Mouse (Mus musculus) thymus, postnatal 36 days (tissue): ENCODE measurements around the gene Bcl6.

ENCODE experiments used
- DNase-seq, 2 experiments: peaks; one replicate each; pipeline ENCODE4 v3.0.0; 2022; ENCODE audit warnings: mixed read lengths in 2 of 2

Gene Bcl6

DNA sequence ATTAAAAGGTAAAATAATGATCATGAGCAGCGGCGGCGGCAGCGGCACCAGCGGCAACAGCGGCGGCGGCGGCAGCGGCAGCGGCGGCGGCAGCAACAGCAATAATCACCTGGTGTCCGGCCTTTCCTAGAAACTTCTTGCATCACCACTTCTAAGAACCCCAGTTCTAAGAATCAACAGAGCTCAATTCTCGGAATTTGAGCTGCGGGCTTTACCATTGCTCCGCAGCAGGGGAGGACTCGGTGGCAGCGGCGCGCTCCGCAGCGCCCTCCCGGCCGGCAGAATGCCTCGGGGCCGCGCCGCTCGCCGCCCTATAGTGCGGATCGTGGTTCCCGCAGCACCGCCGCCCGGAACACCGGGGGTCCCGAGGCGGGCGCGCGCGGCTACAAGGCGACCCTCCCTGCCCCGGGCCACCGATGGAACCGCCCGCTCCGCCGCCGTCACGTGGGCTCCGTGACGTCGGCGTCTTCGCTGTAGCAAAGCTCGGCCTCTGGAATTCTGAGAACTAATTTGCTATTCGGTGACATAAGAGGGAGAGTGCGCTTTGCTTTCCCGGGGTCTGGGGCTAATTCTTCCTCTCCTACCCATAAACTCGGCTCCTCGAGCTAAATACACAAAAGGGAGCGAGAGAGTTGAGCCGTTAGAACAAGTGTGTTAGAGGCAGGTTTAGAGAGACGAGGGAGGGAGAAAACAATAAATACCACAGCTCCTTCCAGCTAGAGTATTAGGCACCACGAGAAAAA lies at the start of gene Bcl6, which contains the start of gene Gm37419:
Bcl6 (minus strand) TSS at position 387 of the 743 bp plus-strand sequence.
Gm37419 (plus strand) TSS at position 17 of the 743 bp plus-strand sequence.
- peak; percentile 83 for DNase-seq

- no peak for DNase-seq
Measured at GRCm38 (mm10) chr16:24036398-24036797, 47.7 kb upstream of the Bcl6 start.

GRCm38 (mm10) chr16:24035767-24036166 lies 47.1 kb upstream of the Bcl6 start:
- DNase-seq = no peak

GRCm38 (mm10) chr16:24034450-24034849 lies 45.8 kb upstream of the Bcl6 start:
- no peak for DNase-seq

DNA sequence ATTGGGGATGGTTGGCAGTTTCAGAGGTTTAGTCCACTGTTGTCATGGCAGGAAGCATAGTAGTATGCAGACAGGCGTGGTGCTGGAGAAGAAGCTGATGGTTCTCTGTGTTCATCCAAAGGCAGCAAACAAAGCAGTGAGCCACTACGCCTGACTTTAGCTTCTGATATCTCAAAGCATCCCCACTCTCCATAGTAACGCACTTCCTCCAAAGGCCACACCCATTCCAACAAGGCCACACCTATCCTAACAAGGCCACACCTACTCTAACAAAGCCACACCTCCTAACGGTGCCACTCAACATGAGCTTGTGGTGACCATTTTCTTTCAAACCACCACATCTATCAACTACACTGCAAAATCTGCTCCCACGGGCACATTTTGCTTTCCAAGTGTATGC lies 44.6 kb upstream of the Bcl6 start:
- no peak for DNase-seq

GRCm38 (mm10) chr16:24029965-24030672 lies 41.5 kb upstream of the Bcl6 start:
- no peak for DNase-seq

- DNase-seq = no peak
Measured at GRCm38 (mm10) chr16:24025442-24025841, 36.8 kb upstream of the Bcl6 start.

DNA sequence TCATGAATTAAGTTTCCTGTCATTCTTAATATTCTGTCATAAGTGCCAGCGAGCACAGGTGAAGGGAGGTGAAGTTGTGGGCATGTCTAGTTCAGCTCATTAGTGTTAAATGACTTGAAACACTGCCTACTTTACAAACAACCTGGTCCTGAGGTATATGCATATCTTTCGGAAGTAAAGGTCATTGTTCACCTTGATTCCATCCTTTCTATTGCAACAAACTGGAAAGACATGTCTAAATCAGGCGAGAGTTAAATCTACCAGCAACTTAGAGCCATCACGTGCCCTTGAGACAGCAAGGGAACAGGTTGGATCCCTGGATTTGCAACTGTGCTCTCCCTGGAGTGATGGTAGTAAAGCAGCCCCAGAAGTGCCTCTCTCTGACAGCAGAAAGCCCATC lies 34.0 kb upstream of the Bcl6 start:
- no peak for DNase-seq

DNA sequence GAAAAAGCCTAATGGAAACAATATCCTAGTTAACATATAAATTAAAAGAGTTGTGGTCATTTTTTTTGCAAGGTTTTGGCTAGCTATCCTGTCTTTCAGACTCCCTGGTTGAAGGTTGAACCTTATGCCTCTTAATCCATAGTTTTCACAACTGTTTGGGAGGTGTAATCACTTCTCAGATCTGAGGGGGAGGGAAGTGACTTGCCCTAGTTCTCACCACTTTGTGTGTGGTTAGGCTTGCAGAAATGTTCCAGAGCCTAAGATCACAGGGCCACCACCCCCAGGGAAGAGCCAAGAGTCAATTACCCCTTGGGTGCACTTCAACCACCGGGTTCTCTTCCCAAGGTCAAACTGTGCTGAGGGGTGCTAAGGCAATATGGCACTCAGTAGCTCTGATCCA lies 33.1 kb upstream of the Bcl6 start:
- DNase-seq = peak; percentile 21 to 47

DNA sequence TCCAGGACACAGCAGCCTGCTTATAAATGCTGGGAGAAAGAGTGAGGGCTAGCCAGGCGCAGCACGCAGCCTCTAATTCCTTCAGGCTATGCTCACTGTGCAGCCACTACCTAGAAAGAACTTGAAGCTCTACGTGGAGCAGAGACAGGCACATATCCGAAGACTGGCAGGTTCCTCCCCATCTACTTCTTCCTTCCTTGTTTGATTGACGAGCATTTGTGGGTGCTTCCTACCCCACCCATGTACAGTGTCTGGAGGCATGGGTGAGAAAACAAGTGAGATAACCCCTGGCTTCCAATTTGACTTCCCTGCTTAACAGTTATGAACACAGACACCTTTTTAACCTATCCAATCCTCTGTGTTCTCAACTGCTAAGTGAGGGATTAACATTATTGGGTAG lies 28.1 kb upstream of the Bcl6 start:
- no peak for DNase-seq

DNA sequence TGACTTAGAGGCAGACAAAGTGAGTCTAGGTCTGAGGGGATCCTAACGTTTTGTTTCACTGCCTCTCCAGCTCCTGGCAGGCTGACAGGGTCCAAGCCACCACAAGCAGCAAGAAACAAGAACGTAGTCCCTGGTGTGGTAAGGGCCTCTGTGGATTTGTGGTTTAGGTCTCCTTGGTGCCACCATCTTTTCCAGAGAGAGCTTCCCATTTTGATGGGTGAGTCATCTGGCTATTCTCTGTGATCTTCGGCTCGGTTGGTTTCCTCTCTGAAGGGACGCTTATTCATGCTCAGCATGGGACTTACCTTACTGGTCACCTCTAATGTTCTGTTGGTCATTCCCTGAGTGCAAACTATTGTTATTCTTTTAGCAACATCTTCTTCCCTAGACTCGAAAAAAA lies 27.6 kb upstream of the Bcl6 start:
- no peak for DNase-seq

DNA sequence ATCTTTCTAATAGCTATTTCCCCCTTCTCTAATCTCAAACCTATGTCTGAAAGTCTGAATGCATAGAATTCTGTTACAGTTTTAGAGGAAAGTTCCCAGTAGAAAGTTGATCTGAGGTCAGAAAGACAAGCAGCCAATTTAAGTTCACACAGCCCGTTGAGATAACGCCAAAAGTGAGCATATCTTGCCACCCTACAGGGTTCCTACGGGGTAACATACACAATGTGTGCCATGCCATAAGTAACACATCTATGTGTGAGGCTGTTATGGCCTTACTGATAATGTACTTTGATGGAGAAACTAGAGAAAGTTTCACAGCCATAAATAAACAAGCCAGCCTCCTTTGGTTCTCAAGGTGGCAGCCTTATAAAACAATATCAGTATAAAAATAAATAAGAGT lies 25.7 kb upstream of the Bcl6 start:
- DNase-seq = no peak

DNA sequence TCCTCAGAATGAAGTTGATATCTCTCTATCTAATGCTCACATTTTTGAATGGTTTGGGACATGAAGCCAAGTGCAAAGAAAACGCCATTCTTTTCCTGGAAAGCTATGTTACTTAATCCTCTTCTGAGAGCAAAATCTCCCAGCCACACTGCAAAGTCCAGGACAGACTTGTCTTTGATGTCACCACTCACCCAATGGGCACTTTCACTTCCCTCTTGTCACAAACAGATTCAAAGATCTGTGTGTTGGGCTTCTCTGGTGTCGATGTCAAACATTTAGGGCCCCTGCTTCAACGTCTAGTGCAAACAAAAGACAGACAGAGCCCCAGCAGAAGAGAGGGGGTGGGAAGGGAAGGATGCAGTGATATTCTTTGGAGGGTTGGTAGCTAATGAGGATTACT lies 23.4 kb upstream of the Bcl6 start:
- no peak for DNase-seq

DNA sequence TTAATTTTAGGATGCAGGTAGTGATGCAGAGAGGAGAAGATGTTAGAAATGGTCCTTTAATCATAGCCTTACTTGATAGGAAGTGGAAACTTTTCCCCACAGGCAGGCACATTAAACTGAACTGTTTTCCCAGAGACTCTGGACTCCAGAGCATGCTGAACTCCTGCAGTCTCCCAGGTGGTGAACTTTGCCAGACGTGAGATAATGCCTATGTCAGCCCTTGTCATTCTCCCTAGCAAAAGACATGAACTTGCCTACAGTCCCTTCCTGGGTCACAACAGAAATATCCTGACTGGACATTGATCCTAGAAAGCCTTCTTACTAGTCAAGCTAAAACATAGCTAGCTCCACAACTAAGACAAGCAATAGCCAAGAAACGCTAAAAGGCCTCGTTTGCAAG lies 22.7 kb upstream of the Bcl6 start:
- no peak for DNase-seq

DNA sequence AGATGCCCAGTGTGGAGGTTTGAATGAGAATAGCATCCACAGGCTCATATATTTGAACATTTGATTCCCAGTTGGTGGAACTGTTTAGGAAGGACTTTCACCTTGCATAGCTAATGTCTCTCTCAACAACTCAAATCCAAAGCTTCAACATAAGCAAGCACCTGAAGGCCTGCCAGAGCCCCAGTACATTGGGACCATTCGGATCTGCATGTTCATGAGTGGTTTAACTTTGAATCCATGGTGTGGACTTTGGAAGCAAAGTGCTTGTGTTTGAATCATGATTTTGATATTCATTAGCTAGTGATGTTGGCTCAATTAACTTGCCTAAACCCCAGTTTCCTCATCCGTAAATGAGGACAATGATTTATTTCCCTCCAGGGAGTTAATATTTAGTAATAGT lies 21.2 kb upstream of the Bcl6 start:
- no peak for DNase-seq

DNA sequence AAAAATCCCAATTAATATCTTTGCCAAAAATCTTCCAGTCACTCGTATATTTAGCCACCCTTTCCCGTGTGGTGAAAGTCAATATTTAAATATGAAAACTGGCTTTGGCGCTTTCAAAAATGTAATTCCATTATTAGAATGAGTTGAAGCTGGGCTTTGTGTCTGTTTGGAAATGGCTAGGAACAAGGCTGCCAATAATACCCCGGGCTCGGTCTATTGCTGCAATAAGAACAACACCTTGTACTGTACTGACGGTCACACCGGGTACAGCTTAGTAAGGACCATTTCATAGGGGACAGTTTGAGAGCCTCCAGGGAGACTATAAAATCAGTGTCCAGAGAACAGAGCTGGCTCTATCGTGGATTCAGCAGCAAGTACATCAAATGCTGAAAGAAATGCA lies 17.3 kb upstream of the Bcl6 start:
- DNase-seq = no peak

GRCm38 (mm10) chr16:23997912-23998311 lies 9.3 kb upstream of the Bcl6 start:
- DNase-seq = no peak

- DNase-seq = no peak
Measured at GRCm38 (mm10) chr16:23997228-23997627, 8.6 kb upstream of the Bcl6 start.

DNA sequence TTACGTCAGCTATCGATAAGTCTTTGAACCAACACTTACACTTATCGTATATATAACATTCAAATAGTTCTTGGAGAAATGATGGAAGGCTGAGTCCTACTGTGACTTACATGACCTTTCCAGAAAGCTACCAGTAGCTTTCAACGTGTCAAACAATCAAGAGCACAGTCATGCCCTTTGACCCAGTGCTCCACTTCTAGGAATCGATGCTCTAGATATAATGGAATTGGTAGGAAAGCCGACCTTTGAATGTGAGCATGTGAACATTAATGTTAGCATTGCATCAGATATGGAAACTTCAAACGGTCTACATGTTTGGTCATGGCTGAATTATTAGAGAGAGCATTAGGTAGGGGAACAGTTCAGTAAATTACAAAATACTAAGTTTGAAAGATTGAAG lies 7.7 kb upstream of the Bcl6 start:
- DNase-seq = no peak

- no peak for DNase-seq
Measured at GRCm38 (mm10) chr16:23993351-23994321, 5.0 kb upstream of the Bcl6 start.

DNA sequence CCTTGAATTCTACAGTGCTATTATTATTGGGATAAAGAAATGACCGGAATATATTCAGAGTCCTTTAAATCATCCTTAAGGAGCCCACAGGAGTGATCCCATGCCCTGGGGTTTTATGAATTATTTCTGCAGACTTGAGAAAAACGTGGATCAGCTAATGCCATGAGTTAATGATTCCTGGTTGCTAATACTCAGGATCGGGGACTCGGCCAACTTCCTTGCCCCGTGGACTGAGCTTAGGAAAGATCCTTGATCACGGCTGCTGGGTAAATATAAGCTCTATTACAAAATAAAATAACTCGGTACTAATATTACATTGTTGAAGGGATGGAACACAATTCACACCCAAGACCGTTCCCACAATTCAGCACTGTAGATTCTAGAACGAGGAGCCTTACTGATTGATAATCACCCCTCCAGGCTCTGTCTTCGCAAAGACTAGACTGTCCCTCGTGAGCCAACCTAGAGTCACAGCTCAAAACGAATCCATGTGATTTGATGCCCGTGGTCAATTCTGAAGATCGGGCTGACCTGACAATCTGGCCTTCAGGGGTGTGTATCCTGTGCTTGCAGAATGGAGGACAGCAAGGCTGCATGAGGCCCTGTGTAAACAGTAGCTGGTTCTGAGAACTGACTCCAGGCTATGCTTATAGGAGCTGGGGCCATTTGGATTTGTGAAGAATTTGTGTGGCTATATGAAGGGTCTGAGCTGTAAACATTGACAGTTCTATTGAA lies 3.4 kb upstream of the Bcl6 start:
- no peak for DNase-seq

GRCm38 (mm10) chr16:23991170-23991569 lies 2.5 kb upstream of the Bcl6 start:
- peak; percentile 93 to 96 for DNase-seq
